Mouse (Mus musculus): ENCODE data around the gene Coro1a. TPM values are rescaled to one million over a fixed set of nuclear protein-coding genes. Genes with fewer than 3 reads are reported as not detected.
A peak's percentile ranks its signal among the peaks of the same experiment; 100 is the strongest.

Gene Coro1a
- polyA plus RNA-seq (2015; fragmentation: Nextera tagmentation; extraction: Ambion mirVana): 45.8 and 55.5 TPM in 2 replicates

GRCm38 (mm10) chr7:126707442-126708174, at the start of gene Coro1a:
Coro1a (minus strand) TSS chr7:126707787.
- no peak within 1 kb of the TSS for H3K9ac ChIP-seq (ENCODE audit: low read length)
- H3K4me1 ChIP-seq (ENCODE audit: control insufficient read depth, insufficient read depth, low read length): peaks cover 11% of the 10 kb centered on the region
- H3K4me2 ChIP-seq (ENCODE audit: low read depth, low read length): no peak within 1 kb of the TSS
- ATAC-seq (ENCODE audit: insufficient read depth, low FRiP score): no peak
- H3K9me3 ChIP-seq (replicated peaks; ENCODE audit: control insufficient read depth, low read length): 0 out of 2 replicates have a peak, but pooled peaks cover 3% of the 10 kb centered on the region
- no peak within 1 kb of the TSS for H3K4me3 ChIP-seq (replicated peaks; ENCODE audit: low read length)
- 79% methylated on average over 19 of the region's 19 CpGs for WGBS
- H3K27ac ChIP-seq (ENCODE audit: low read length): no peak within 1 kb of the TSS
- H3K27me3 ChIP-seq (ENCODE audit: control insufficient read depth, insufficient read depth, low read length): peaks cover 7% of the 10 kb centered on the region; the same call in 1 of the 2 replicates
- no peaks in the 10 kb centered on the region for H3K36me3 ChIP-seq (ENCODE audit: control insufficient read depth, insufficient read depth, low read length)

- Histone ChIP-seq H3K4me2 (ENCODE audit: low read depth, low read length) (peak overlapping the region; percentile 34; the same call in 1 of the 2 replicates), H3K27ac (ENCODE audit: low read length) (peak overlapping the region; percentile 31; the same call in 1 of the 2 replicates), H3K9me3 (replicated peaks; ENCODE audit: control insufficient read depth, low read length) (no peaks in the 10 kb centered on the region), H3K4me3 (replicated peaks; ENCODE audit: low read length) (no peak overlapping the region; the same call in 1 of the 2 replicates), H3K4me1 (ENCODE audit: control insufficient read depth, insufficient read depth, low read length) (peaks cover 4% of the 10 kb centered on the region; the same call in 1 of the 2 replicates), H3K36me3 (ENCODE audit: control insufficient read depth, insufficient read depth, low read length) (no peaks in the 10 kb centered on the region), H3K27me3 (ENCODE audit: control insufficient read depth, insufficient read depth, low read length) (no peaks in the 10 kb centered on the region), H3K9ac (ENCODE audit: low read length) (peak overlapping the region; percentile 65)
- peak; percentile 67 for ATAC-seq (ENCODE audit: insufficient read depth, low FRiP score)
- WGBS: 2% methylated on average over 9 of the region's 9 CpGs
Observed at GRCm38 (mm10) chr7:126754866-126755265, 47.3 kb upstream of the Coro1a start.

GRCm38 (mm10) chr7:126749582-126750343, 42.2 kb upstream of the Coro1a start:
- Histone ChIP-seq H3K27me3 (ENCODE audit: control insufficient read depth, insufficient read depth, low read length) (no peaks in the 10 kb centered on the region), H3K9ac (ENCODE audit: low read length) (no peak overlapping the region), H3K4me1 (ENCODE audit: control insufficient read depth, insufficient read depth, low read length) (no peaks in the 10 kb centered on the region), H3K36me3 (ENCODE audit: control insufficient read depth, insufficient read depth, low read length) (no peaks in the 10 kb centered on the region), H3K4me3 (replicated peaks; ENCODE audit: low read length) (no peak overlapping the region), H3K27ac (ENCODE audit: low read length) (no peak overlapping the region), H3K9me3 (replicated peaks; ENCODE audit: control insufficient read depth, low read length) (no peaks in the 10 kb centered on the region), H3K4me2 (ENCODE audit: low read depth, low read length) (no peak overlapping the region)
- WGBS: 94% methylated on average over 17 of the region's 17 CpGs
- ATAC-seq (ENCODE audit: insufficient read depth, low FRiP score): no peak

- no peak overlapping the region for H3K4me3 ChIP-seq (replicated peaks; ENCODE audit: low read length)
- H3K9me3 ChIP-seq (replicated peaks; ENCODE audit: control insufficient read depth, low read length): no peaks in the 10 kb centered on the region
- H3K36me3 ChIP-seq (ENCODE audit: control insufficient read depth, insufficient read depth, low read length): no peaks in the 10 kb centered on the region
- peak overlapping the region; percentile 46; the same call in 1 of the 2 replicates for H3K27ac ChIP-seq (ENCODE audit: low read length)
- H3K9ac ChIP-seq (ENCODE audit: low read length): no peak overlapping the region
- H3K27me3 ChIP-seq (ENCODE audit: control insufficient read depth, insufficient read depth, low read length): no peaks in the 10 kb centered on the region
- whole genome bisulfite sequencing: 65% methylated on average over 7 of the region's 7 CpGs
- no peak for ATAC-seq (ENCODE audit: insufficient read depth, low FRiP score)
- H3K4me2 ChIP-seq (ENCODE audit: low read depth, low read length): no peak overlapping the region
- no peaks in the 10 kb centered on the region for H3K4me1 ChIP-seq (ENCODE audit: control insufficient read depth, insufficient read depth, low read length)
Observed at GRCm38 (mm10) chr7:126748824-126749223, 41.2 kb upstream of the Coro1a start.

GRCm38 (mm10) chr7:126746798-126747197, 39.2 kb upstream of the Coro1a start:
- WGBS: 27% methylated on average over 6 of the region's 6 CpGs
- peak overlapping the region; percentile 57 for H3K27ac ChIP-seq (ENCODE audit: low read length)
- no peaks in the 10 kb centered on the region for H3K36me3 ChIP-seq (ENCODE audit: control insufficient read depth, insufficient read depth, low read length)
- H3K27me3 ChIP-seq (ENCODE audit: control insufficient read depth, insufficient read depth, low read length): no peaks in the 10 kb centered on the region
- no peaks in the 10 kb centered on the region for H3K4me1 ChIP-seq (ENCODE audit: control insufficient read depth, insufficient read depth, low read length)
- no peak overlapping the region for H3K4me3 ChIP-seq (replicated peaks; ENCODE audit: low read length)
- H3K4me2 ChIP-seq (ENCODE audit: low read depth, low read length): peak overlapping the region; percentile 19; the same call in 1 of the 2 replicates
- ATAC-seq (ENCODE audit: insufficient read depth, low FRiP score): peak; percentile 64; the same call in 1 of the 2 replicates
- H3K9ac ChIP-seq (ENCODE audit: low read length): peak overlapping the region; percentile 29; the same call in 1 of the 2 replicates
- H3K9me3 ChIP-seq (replicated peaks; ENCODE audit: control insufficient read depth, low read length): no peaks in the 10 kb centered on the region

GRCm38 (mm10) chr7:126746066-126746465, 38.5 kb upstream of the Coro1a start:
- Histone ChIP-seq H3K36me3 (ENCODE audit: control insufficient read depth, insufficient read depth, low read length) (no peaks in the 10 kb centered on the region), H3K4me1 (ENCODE audit: control insufficient read depth, insufficient read depth, low read length) (no peaks in the 10 kb centered on the region), H3K27me3 (ENCODE audit: control insufficient read depth, insufficient read depth, low read length) (no peaks in the 10 kb centered on the region), H3K9ac (ENCODE audit: low read length) (peak overlapping the region; percentile 29; the same call in 1 of the 2 replicates), H3K27ac (ENCODE audit: low read length) (0 out of 2 replicates have a peak overlapping the region, but pooled peaks have one; percentile 57), H3K9me3 (replicated peaks; ENCODE audit: control insufficient read depth, low read length) (no peaks in the 10 kb centered on the region), H3K4me3 (replicated peaks; ENCODE audit: low read length) (no peak overlapping the region), H3K4me2 (ENCODE audit: low read depth, low read length) (no peak overlapping the region)
- no peak for ATAC-seq (ENCODE audit: insufficient read depth, low FRiP score)
- 80% methylated on average over 12 of the region's 12 CpGs for WGBS

- Histone ChIP-seq H3K36me3 (ENCODE audit: control insufficient read depth, insufficient read depth, low read length) (no peaks in the 10 kb centered on the region), H3K4me1 (ENCODE audit: control insufficient read depth, insufficient read depth, low read length) (no peaks in the 10 kb centered on the region), H3K27me3 (ENCODE audit: control insufficient read depth, insufficient read depth, low read length) (no peaks in the 10 kb centered on the region), H3K9ac (ENCODE audit: low read length) (no peak overlapping the region), H3K27ac (ENCODE audit: low read length) (no peak overlapping the region), H3K4me3 (replicated peaks; ENCODE audit: low read length) (no peak overlapping the region), H3K9me3 (replicated peaks; ENCODE audit: control insufficient read depth, low read length) (no peaks in the 10 kb centered on the region), H3K4me2 (ENCODE audit: low read depth, low read length) (no peak overlapping the region)
- ATAC-seq (ENCODE audit: insufficient read depth, low FRiP score): no peak
- WGBS: 91% methylated on average over 13 of the region's 13 CpGs
Observed at GRCm38 (mm10) chr7:126741964-126742482, 34.4 kb upstream of the Coro1a start.

GRCm38 (mm10) chr7:126741452-126741851, 33.9 kb upstream of the Coro1a start:
- Histone ChIP-seq H3K27ac (ENCODE audit: low read length) (no peak overlapping the region), H3K4me2 (ENCODE audit: low read depth, low read length) (no peak overlapping the region), H3K4me3 (replicated peaks; ENCODE audit: low read length) (no peak overlapping the region), H3K4me1 (ENCODE audit: control insufficient read depth, insufficient read depth, low read length) (no peaks in the 10 kb centered on the region), H3K36me3 (ENCODE audit: control insufficient read depth, insufficient read depth, low read length) (no peaks in the 10 kb centered on the region), H3K9me3 (replicated peaks; ENCODE audit: control insufficient read depth, low read length) (no peaks in the 10 kb centered on the region), H3K9ac (ENCODE audit: low read length) (no peak overlapping the region), H3K27me3 (ENCODE audit: control insufficient read depth, insufficient read depth, low read length) (no peaks in the 10 kb centered on the region)
- WGBS: 86% methylated on average over 5 of the region's 5 CpGs
- ATAC-seq (ENCODE audit: insufficient read depth, low FRiP score): no peak

GRCm38 (mm10) chr7:126740977-126741376, 33.4 kb upstream of the Coro1a start:
- 71% methylated on average over 5 of the region's 5 CpGs for WGBS
- Histone ChIP-seq H3K9me3 (replicated peaks; ENCODE audit: control insufficient read depth, low read length) (no peaks in the 10 kb centered on the region), H3K4me1 (ENCODE audit: control insufficient read depth, insufficient read depth, low read length) (no peaks in the 10 kb centered on the region), H3K36me3 (ENCODE audit: control insufficient read depth, insufficient read depth, low read length) (no peaks in the 10 kb centered on the region), H3K27ac (ENCODE audit: low read length) (no peak overlapping the region), H3K4me3 (replicated peaks; ENCODE audit: low read length) (no peak overlapping the region), H3K4me2 (ENCODE audit: low read depth, low read length) (no peak overlapping the region), H3K27me3 (ENCODE audit: control insufficient read depth, insufficient read depth, low read length) (no peaks in the 10 kb centered on the region), H3K9ac (ENCODE audit: low read length) (no peak overlapping the region)
- ATAC-seq (ENCODE audit: insufficient read depth, low FRiP score): no peak

Measured in stomach, embryonic 16.5 days (tissue).